9 mouse cellular contexts compared by ENCODE assay signal in genomic region chr19:45223413-45224285, GRCm38 (mm10). TPM values are rescaled to one million over a fixed set of nuclear protein-coding genes. Genes with fewer than 3 reads are reported as not detected.
A peak's percentile ranks its signal among the peaks of the same experiment; 100 is the strongest.
DNase-seq lines count a peak whose midpoint lies in the region; ATAC-seq and TF ChIP-seq lines count a peak whose summit lies in the region.
"Had no signal": no experiment of that assay in that cellular context is flagged by ENCODE, and none has a peak within 500 bp of the region (broad histone marks: within the 10 kb centered on the region; RNA-seq: fewer than 3 reads in every experiment).

No protein-coding gene starts in this region.

- H3K36me3 ChIP-seq in heart, embryonic 10.5 days: no peaks in the 10 kb centered on the region
- no peaks in the 10 kb centered on the region for H3K36me3 ChIP-seq in E14TG2a.4 (ENCODE audit: insufficient read depth, low read length)
- H3K36me3 ChIP-seq in embryonic facial prominence, embryonic 14.5 days (ENCODE audit: control insufficient read depth, insufficient read depth, low read length): no peaks in the 10 kb centered on the region
- H3K36me3 ChIP-seq in limb, embryonic 11.5 days (ENCODE audit: control insufficient read depth, insufficient read depth, low read length): no peaks in the 10 kb centered on the region

- peak overlapping the region; percentile 50 for H3K4me3 ChIP-seq in heart, embryonic 10.5 days
- peak overlapping the region; percentile 64 for H3K4me3 ChIP-seq in E14TG2a.4 (replicated peaks; ENCODE audit: low read length)
- H3K4me3 ChIP-seq in embryonic facial prominence, embryonic 14.5 days (ENCODE audit: low read depth, low read length): peak overlapping the region; percentile 13; the same call in 1 of the 2 replicates
- H3K4me3 ChIP-seq in limb, embryonic 11.5 days (ENCODE audit: low read depth, low read length): no peak overlapping the region

- H3K4me2 ChIP-seq in embryonic facial prominence, embryonic 14.5 days (ENCODE audit: low read depth, low read length): peak overlapping the region; percentile 21
- no peak overlapping the region for H3K4me2 ChIP-seq in limb, embryonic 11.5 days (ENCODE audit: low read depth, severe bottlenecking)

- no peak for ATAC-seq in embryonic facial prominence, embryonic 14.5 days (ENCODE audit: low read depth)
- no peak for ATAC-seq in limb, embryonic 11.5 days (ENCODE audit: insufficient number of reproducible peaks, low FRiP score, low TSS enrichment, low read depth)
- no peak for ATAC-seq in granulocyte monocyte progenitor cell, adult 5-6 weeks (replicated peaks; ENCODE audit: poor library complexity, severe bottlenecking)

- no peak overlapping the region for H3K27ac ChIP-seq in heart, embryonic 10.5 days
- H3K27ac ChIP-seq in embryonic facial prominence, embryonic 14.5 days (replicated peaks; ENCODE audit: low read depth, low read length): no peak overlapping the region
- H3K27ac ChIP-seq in limb, embryonic 11.5 days (replicated peaks; ENCODE audit: low read depth, low read length): no peak overlapping the region

- DNase-seq in heart, embryonic 10.5 days (ENCODE audit: low spot score): no peak
- DNase-seq in heart, postnatal 25 days (ENCODE audit: low spot score): no peak
- DNase-seq in embryonic facial prominence, embryonic 14.5 days (ENCODE audit: low spot score): no peak
- DNase-seq in limb, embryonic 11.5 days (ENCODE audit: low spot score): peak; percentile 68
- no peak for DNase-seq in right cerebral cortex, adult 18-20 months
- DNase-seq in frontal cortex, postnatal 25 days (ENCODE audit: low spot score in 2 of 2): no peak

- peaks cover 21% of the 10 kb centered on the region for H3K4me1 ChIP-seq in heart, embryonic 10.5 days
- H3K4me1 ChIP-seq in E14TG2a.4 (replicated peaks; ENCODE audit: low read depth, low read length): peaks cover 35% of the 10 kb centered on the region
- no peaks in the 10 kb centered on the region for H3K4me1 ChIP-seq in embryonic facial prominence, embryonic 14.5 days (ENCODE audit: control insufficient read depth, insufficient read depth, low read length)
- peaks cover 11% of the 10 kb centered on the region for H3K4me1 ChIP-seq in limb, embryonic 11.5 days (ENCODE audit: control insufficient read depth, insufficient read depth, low read length)

- H3K9me3 ChIP-seq in heart, embryonic 10.5 days: no peaks in the 10 kb centered on the region
- no peaks in the 10 kb centered on the region for H3K9me3 ChIP-seq in E14TG2a.4 (ENCODE audit: low read length)
- no peaks in the 10 kb centered on the region for H3K9me3 ChIP-seq in embryonic facial prominence, embryonic 14.5 days (ENCODE audit: control insufficient read depth, low read length)
- H3K9me3 ChIP-seq in limb, embryonic 11.5 days (ENCODE audit: control insufficient read depth, low read length): no peaks in the 10 kb centered on the region

- no peak overlapping the region for H3K9ac ChIP-seq in embryonic facial prominence, embryonic 14.5 days (ENCODE audit: low read depth, low read length)
- H3K9ac ChIP-seq in limb, embryonic 11.5 days (ENCODE audit: low read length): no peak overlapping the region

- 2% methylated on average over 49 of the region's 49 CpGs for WGBS in heart, embryonic 10.5 days
- WGBS in embryonic facial prominence, embryonic 14.5 days: 2% methylated on average over 46 of the region's 49 CpGs
- WGBS in limb, embryonic 11.5 days: 1% methylated on average over 49 of the region's 49 CpGs

- intact Hi-C loops in heart, postnatal 25 days (cut with DNase I): loop anchor here (5.0 kb wide), 1 partner anchor 524 kb away; the partner anchor contains the start of gene Npm3

- H3K27me3 ChIP-seq in heart, embryonic 10.5 days (ENCODE audit: insufficient read depth, poor library complexity, severe bottlenecking): peaks cover 89% of the 10 kb centered on the region
- H3K27me3 ChIP-seq in E14TG2a.4 (ENCODE audit: insufficient read depth, low read length): peaks cover 81% of the 10 kb centered on the region
- peaks cover 79% of the 10 kb centered on the region for H3K27me3 ChIP-seq in embryonic facial prominence, embryonic 14.5 days (replicated peaks; ENCODE audit: control insufficient read depth, insufficient read depth, low read length)
- peaks cover 77% of the 10 kb centered on the region for H3K27me3 ChIP-seq in limb, embryonic 11.5 days (ENCODE audit: control insufficient read depth, insufficient read depth, low read length)

- TF ChIP-seq CTCF in E14TG2a.4 (conservative IDR thresholded peaks at IDR 0.05; ENCODE audit: low read length): no peak

RNA-seq across cellular contexts. Expression of gene Lbx1, which starts 12.0 kb away (rescaled TPM):
- 0.20 and 1.0 TPM in 2 replicates for polyA plus RNA-seq in heart, embryonic 10.5 days (2016; fragmentation: Nextera tagmentation; extraction: Ambion mirVana)
- total RNA-seq in heart, postnatal 25 days (2021): under 1 TPM in 1 of 2 experiments, not detected in 1; 0.29 TPM
- 1.6 and 2.0 TPM in 2 replicates for polyA plus RNA-seq in embryonic facial prominence, embryonic 14.5 days (2014; fragmentation: Nextera tagmentation; extraction: Ambion mirVana)
- polyA plus RNA-seq in limb, embryonic 11.5 days (2014; fragmentation: Nextera tagmentation; extraction: Ambion mirVana): 5.0 and 5.1 TPM in 2 replicates
- total RNA-seq in granulocyte monocyte progenitor cell, adult 5-6 weeks (2014; fragmentation: Nextera tagmentation): not detected in 2 replicates
- not detected in 2 replicates for total RNA-seq in granulocyte monocyte progenitor cell, adult 5-6 weeks (2017)
- polyA plus RNA-seq: spleen, adult 2 months had no signal
